Mouse (Mus musculus) forebrain, embryonic 15.5 days (tissue): ENCODE data around the gene Cnst. TPM values are rescaled to one million over a fixed set of nuclear protein-coding genes. Genes with fewer than 3 reads are reported as not detected.
A peak's percentile ranks its signal among the peaks of the same experiment; 100 is the strongest.
"Not testable (repeated sequence)": the region's sequence is repeated elsewhere in the genome, so short reads cannot be mapped to it uniquely, and the experiment has no call there.

Source experiments
- ATAC-seq: fragments of 200-750 bp; cut with Nextera tagmentation; replicated peaks from 2 replicates; pipeline ENCODE4 v1.8.0; 2017; ENCODE audit warnings: mild to moderate bottlenecking, moderate TSS enrichment, moderate library complexity
- H3K27ac ChIP-seq: fragments of 300-500 bp; sonication (generic); replicated peaks from 2 replicates; pipeline ENCODE4 v1.5.1; 2015; ENCODE audit warnings: mild to moderate bottlenecking, inconsistent platforms
- H3K27me3 ChIP-seq: fragments of 300-500 bp; sonication (generic); 2 replicates; pipeline ENCODE4 v1.6.1; 2015; ENCODE audit warnings: inconsistent platforms
- H3K36me3 ChIP-seq: fragments of 300-500 bp; sonication (generic); 2 replicates; pipeline ENCODE4 v1.6.1; 2015; ENCODE audit warnings: mild to moderate bottlenecking, inconsistent platforms
- H3K4me1 ChIP-seq: fragments of 300-500 bp; sonication (generic); 2 replicates; pipeline ENCODE4 v1.6.1; 2015; ENCODE audit warnings: inconsistent platforms
- H3K4me2 ChIP-seq: fragments of 300-500 bp; sonication (generic); replicated peaks from 2 replicates; pipeline ENCODE4 v1.6.1; 2015; ENCODE audit warnings: mild to moderate bottlenecking, inconsistent platforms
- H3K4me3 ChIP-seq: fragments of 300-500 bp; sonication (generic); 2 replicates; pipeline ENCODE4 v1.5.1; 2015; ENCODE audit warnings: mild to moderate bottlenecking, inconsistent platforms
- H3K9ac ChIP-seq: fragments of 300-500 bp; sonication (generic); replicated peaks from 2 replicates; pipeline ENCODE4 v1.6.1; 2015; ENCODE audit warnings: mild to moderate bottlenecking, inconsistent platforms
- H3K9me3 ChIP-seq: fragments of 300-500 bp; sonication (generic); 2 replicates; pipeline ENCODE4 v1.6.1; 2016; ENCODE audit warnings: inconsistent platforms
- WGBS: fragments of 180-500 bp; shearing (Covaris S2); methylation state at CpG from one replicate; pipeline ENCODE4 v1.1.7; 2015; ENCODE audit warnings: mixed read lengths; 5-methylcytosine and 5-hydroxymethylcytosine counted together
- polyA plus RNA-seq: library from polyadenylated mRNA; unstranded; fragments of >200 nt; fragmentation: Nextera tagmentation; extraction: Ambion mirVana; gene quantifications from 2 replicates; pipeline ENCODE4 v1.2.1, GENCODE M21; 2015

Gene Cnst
- polyA plus RNA-seq, 1 experiment from 2014 or later: 32.1 TPM

GRCm38 (mm10) chr1:179632746-179633413 is 86.7 kb downstream of the Cnst start:
- Histone ChIP-seq H3K9me3 (no peaks in the 10 kb centered on the region), H3K4me1 (no peaks in the 10 kb centered on the region), H3K27ac (no peak overlapping the region), H3K27me3 (no peaks in the 10 kb centered on the region), H3K36me3 (no peaks in the 10 kb centered on the region), H3K4me3 (no peak overlapping the region), H3K9ac (no peak overlapping the region), H3K4me2 (no peak overlapping the region)
- ATAC-seq: no peak
- 80% methylated on average over 11 of the region's 11 CpGs for WGBS

- 31% methylated on average over 1 of the region's 1 CpGs for WGBS
- ATAC-seq: no peak
These were observed 87.2 kb downstream of the Cnst start for GRCm38 (mm10) chr1:179633414-179633752.

GRCm38 (mm10) chr1:179634159-179634558 is 88.0 kb downstream of the Cnst start:
- H3K9me3 ChIP-seq: no peaks in the 10 kb centered on the region
- H3K9ac ChIP-seq: no peak overlapping the region
- H3K4me1 ChIP-seq: no peaks in the 10 kb centered on the region
- no peak overlapping the region for H3K4me2 ChIP-seq
- ATAC-seq: no peak
- no peaks in the 10 kb centered on the region for H3K27me3 ChIP-seq
- 86% methylated on average over 3 of the region's 3 CpGs for WGBS
- no peak overlapping the region for H3K4me3 ChIP-seq
- no peak overlapping the region for H3K27ac ChIP-seq
- H3K36me3 ChIP-seq: no peaks in the 10 kb centered on the region

More at GRCm38 (mm10) chr1:179633414-179633752, 87.2 kb downstream of the Cnst start:
- Histone ChIP-seq H3K4me2 (no peak overlapping the region), H3K9ac (no peak overlapping the region), H3K4me1 (no peaks in the 10 kb centered on the region), H3K4me3 (no peak overlapping the region), H3K27ac (no peak overlapping the region), H3K27me3 (no peaks in the 10 kb centered on the region), H3K9me3 (no peaks in the 10 kb centered on the region), H3K36me3 (no peaks in the 10 kb centered on the region)

- H3K27ac ChIP-seq: no peak overlapping the region
- WGBS: 85% methylated on average over 4 of the region's 4 CpGs
- H3K27me3 ChIP-seq: no peaks in the 10 kb centered on the region
- no peaks in the 10 kb centered on the region for H3K36me3 ChIP-seq
- no peak overlapping the region for H3K9ac ChIP-seq
- no peak overlapping the region for H3K4me3 ChIP-seq
- H3K4me2 ChIP-seq: no peak overlapping the region
- no peak for ATAC-seq
- no peaks in the 10 kb centered on the region for H3K9me3 ChIP-seq
- peaks cover 4% of the 10 kb centered on the region; the same call in 1 of the 2 replicates for H3K4me1 ChIP-seq
These were observed 96.6 kb downstream of the Cnst start for GRCm38 (mm10) chr1:179642726-179643125.

- Histone ChIP-seq H3K36me3 (no peaks in the 10 kb centered on the region), H3K27ac (no peak overlapping the region), H3K9ac (no peak overlapping the region), H3K4me3 (no peak overlapping the region), H3K4me2 (no peak overlapping the region), H3K9me3 (no peaks in the 10 kb centered on the region), H3K4me1 (peaks cover 4% of the 10 kb centered on the region; the same call in 1 of the 2 replicates), H3K27me3 (no peaks in the 10 kb centered on the region)
- WGBS: 63% methylated on average over 3 of the region's 3 CpGs
- ATAC-seq: no peak
These were observed 98.0 kb downstream of the Cnst start for GRCm38 (mm10) chr1:179644151-179644550.

DNA sequence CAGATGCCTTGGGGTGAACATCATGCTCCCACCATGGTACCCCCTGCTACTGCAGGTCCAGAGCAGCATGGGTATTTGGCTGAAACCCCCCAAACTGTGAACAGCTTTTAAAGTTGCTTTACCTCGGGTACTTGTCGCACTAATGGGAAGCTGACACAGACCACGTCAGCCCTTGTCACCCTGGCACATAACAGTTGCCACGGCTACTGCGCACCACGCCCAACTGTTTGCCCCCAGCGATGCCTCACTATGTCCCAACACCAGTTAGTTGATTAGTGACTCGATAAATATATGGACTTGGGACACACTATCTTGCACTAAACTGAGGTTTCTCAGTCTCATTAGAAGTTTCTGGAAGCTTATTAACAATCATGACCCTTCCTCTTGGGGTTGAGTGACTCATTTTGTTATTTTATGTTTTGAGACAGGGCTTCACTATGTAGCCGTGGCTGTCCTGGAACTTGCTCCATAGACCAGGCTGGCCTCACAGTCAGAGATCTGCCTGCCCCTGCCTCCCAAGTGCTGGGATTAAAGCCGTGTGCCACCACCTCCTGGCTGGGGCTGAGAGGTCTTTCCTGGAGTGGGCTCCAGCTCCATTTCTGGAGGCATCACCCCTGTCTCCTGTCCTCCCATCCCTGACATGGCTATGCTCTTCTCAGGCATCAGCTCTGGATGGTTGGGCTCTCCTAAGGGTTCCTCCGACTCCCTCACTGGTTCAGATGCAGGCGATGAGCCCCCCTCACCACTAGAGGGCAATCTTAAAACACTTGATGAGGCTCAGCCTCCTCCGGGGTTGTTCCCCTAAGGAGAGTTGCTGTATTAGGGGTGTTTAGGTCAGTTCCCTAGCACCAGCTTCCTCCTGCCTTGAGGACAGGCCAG is 99.2 kb downstream of the Cnst start:
- H3K27ac ChIP-seq: no peak overlapping the region
- peak; percentile 84 for ATAC-seq
- H3K4me1 ChIP-seq: peaks cover 4% of the 10 kb centered on the region; the same call in 1 of the 2 replicates
- H3K27me3 ChIP-seq: no peaks in the 10 kb centered on the region
- 61% methylated on average over 13 of the region's 13 CpGs for WGBS
- no peaks in the 10 kb centered on the region for H3K36me3 ChIP-seq
- H3K9me3 ChIP-seq: no peaks in the 10 kb centered on the region
- no peak overlapping the region for H3K9ac ChIP-seq
- H3K4me3 ChIP-seq: peak overlapping the region; percentile 22
- H3K4me2 ChIP-seq: peak overlapping the region; percentile 32

GRCm38 (mm10) chr1:179645980-179646268 is 99.8 kb downstream of the Cnst start:
- Histone ChIP-seq H3K4me2 (peak overlapping the region; percentile 32), H3K27ac (no peak overlapping the region), H3K9me3 (no peaks in the 10 kb centered on the region), H3K4me3 (peak overlapping the region; percentile 22), H3K4me1 (peaks cover 4% of the 10 kb centered on the region; the same call in 1 of the 2 replicates), H3K36me3 (no peaks in the 10 kb centered on the region), H3K9ac (no peak overlapping the region), H3K27me3 (no peaks in the 10 kb centered on the region)
- peak; percentile 40; the same call in 1 of the 2 replicates for ATAC-seq
- WGBS: 23% methylated on average over 4 of the region's 4 CpGs

DNA sequence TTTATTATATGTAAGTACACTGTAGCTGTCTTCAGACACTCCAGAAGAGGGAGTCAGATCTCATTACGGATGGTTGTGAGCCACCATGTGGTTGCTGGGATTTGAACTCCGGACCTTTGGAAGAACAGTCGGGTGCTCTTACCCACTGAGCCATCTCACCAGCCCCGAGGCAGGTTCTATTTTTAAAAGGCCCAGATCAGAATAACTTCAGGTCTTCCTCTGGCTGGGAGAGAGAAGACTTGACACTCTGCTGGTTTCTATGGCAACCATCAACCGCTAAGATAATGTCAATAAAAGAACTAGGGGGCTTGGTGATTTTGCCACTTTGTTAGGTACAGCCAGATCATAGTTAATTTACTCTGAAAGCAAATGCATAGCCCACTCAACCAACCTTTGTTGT is 102.5 kb downstream of the Cnst start:
- H3K9me3 ChIP-seq, H3K4me3 ChIP-seq, H3K4me2 ChIP-seq, H3K36me3 ChIP-seq, H3K27me3 ChIP-seq, H3K4me1 ChIP-seq, H3K9ac ChIP-seq, H3K27ac ChIP-seq: not testable (repeated sequence)
- 76% methylated on average over 5 of the region's 5 CpGs for WGBS
- 0 out of 2 replicates have a peak, but pooled peaks have one; percentile 36 for ATAC-seq

DNA sequence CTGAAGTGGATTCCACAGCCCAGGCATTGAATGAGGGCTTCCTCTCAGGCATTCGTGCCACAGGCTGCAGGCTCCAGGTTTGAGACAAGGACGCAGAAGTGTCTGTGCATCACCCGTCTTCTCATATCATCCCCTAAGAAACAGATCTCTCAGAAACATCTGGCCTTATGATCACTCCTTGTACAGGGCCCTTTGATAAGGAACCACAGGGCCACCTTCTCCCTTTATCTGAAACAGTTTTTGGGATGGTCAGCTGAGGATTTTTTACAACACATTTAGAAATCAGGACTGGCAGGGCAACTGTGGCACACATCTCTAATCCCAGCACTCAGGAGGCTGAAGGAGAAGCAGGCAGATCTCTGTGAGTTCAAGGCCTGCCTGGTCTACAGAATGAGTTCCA is 103.2 kb downstream of the Cnst start:
- 68% methylated on average over 3 of the region's 3 CpGs for WGBS
- Histone ChIP-seq H3K36me3 (no peaks in the 10 kb centered on the region), H3K4me1 (peaks cover under 1% of the 10 kb centered on the region; the same call in 1 of the 2 replicates), H3K27me3 (no peaks in the 10 kb centered on the region), H3K9ac (no peak overlapping the region), H3K27ac (no peak overlapping the region), H3K4me2 (no peak overlapping the region), H3K9me3 (no peaks in the 10 kb centered on the region), H3K4me3 (no peak overlapping the region)
- ATAC-seq: no peak

GRCm38 (mm10) chr1:179650284-179650683 is 104.1 kb downstream of the Cnst start:
- no peak for ATAC-seq
- no peaks in the 10 kb centered on the region for H3K4me1 ChIP-seq
- H3K4me2 ChIP-seq: no peak overlapping the region
- H3K36me3 ChIP-seq: no peaks in the 10 kb centered on the region
- 86% methylated on average over 4 of the region's 4 CpGs for WGBS
- no peaks in the 10 kb centered on the region for H3K27me3 ChIP-seq
- no peak overlapping the region for H3K27ac ChIP-seq
- H3K4me3 ChIP-seq: no peak overlapping the region
- no peak overlapping the region for H3K9ac ChIP-seq
- no peaks in the 10 kb centered on the region for H3K9me3 ChIP-seq

GRCm38 (mm10) chr1:179651224-179651623 is 105.1 kb downstream of the Cnst start:
- Histone ChIP-seq H3K9ac (no peak overlapping the region), H3K27ac (no peak overlapping the region), H3K4me2 (no peak overlapping the region), H3K4me1 (no peaks in the 10 kb centered on the region), H3K4me3 (no peak overlapping the region), H3K36me3 (no peaks in the 10 kb centered on the region), H3K27me3 (no peaks in the 10 kb centered on the region), H3K9me3 (no peaks in the 10 kb centered on the region)
- 75% methylated on average over 5 of the region's 5 CpGs for WGBS
- ATAC-seq: no peak

DNA sequence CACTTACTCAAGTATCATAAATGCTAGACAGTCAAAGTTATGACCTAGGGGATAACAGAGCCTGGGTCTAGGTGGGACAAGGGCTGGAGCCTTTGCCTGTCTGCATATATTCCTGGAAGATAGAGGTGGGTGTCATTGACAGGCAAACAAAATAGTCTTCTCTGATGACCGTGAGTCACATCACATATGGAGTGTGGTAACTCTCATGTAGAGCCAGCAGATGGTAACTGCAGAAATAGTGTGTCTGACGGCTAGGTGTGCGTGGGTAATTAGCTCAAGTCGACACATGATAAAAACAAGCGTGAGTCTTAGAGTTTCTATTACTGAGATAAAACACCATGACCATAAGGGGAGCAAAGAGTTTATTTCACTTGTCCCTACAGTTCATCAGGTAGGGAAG is 116.9 kb downstream of the Cnst start:
- WGBS: 82% methylated on average over 5 of the region's 5 CpGs
- no peak overlapping the region for H3K4me2 ChIP-seq

More for the DNA sequence above, 116.9 kb downstream of the Cnst start:
- Histone ChIP-seq H3K27ac (no peak overlapping the region), H3K27me3 (no peaks in the 10 kb centered on the region), H3K36me3 (no peaks in the 10 kb centered on the region), H3K4me3 (no peak overlapping the region), H3K9ac (no peak overlapping the region), H3K4me1 (0 out of 2 replicates have a peak, but pooled peaks cover 4% of the 10 kb centered on the region), H3K9me3 (no peaks in the 10 kb centered on the region)
- no peak for ATAC-seq
